Mouse (Mus musculus) cerebellum, adult 18-20 months (tissue): ENCODE measurements around the gene Zfp575.
A peak's percentile ranks its signal among the peaks of the same experiment; 100 is the strongest.

Experiments used
- DNase-seq, 2 experiments: peaks; one replicate each; pipeline ENCODE4 v3.0.0; 2021

The Zfp575 gene

GRCm38 (mm10) chr7:24563191-24563836 lies 24.1 kb downstream of the Zfp575 start:
- no peak for DNase-seq

- DNase-seq: no peak
These were observed 26.0 kb downstream of the Zfp575 start for GRCm38 (mm10) chr7:24561450-24561849.

- DNase-seq: no peak
These were observed 31.7 kb downstream of the Zfp575 start for GRCm38 (mm10) chr7:24555786-24556185.

- DNase-seq: no peak
These were observed 35.3 kb downstream of the Zfp575 start for GRCm38 (mm10) chr7:24551985-24552759.

GRCm38 (mm10) chr7:24547534-24548036 lies 39.9 kb downstream of the Zfp575 start:
- DNase-seq: peak in 1 of 2 experiments; percentile 42

GRCm38 (mm10) chr7:24546634-24547389 lies 40.6 kb downstream of the Zfp575 start:
- DNase-seq: peak; percentile 99 to 100

GRCm38 (mm10) chr7:24546068-24546614 lies 41.3 kb downstream of the Zfp575 start, which contains the start of the genes Pinlyp and Xrcc1:
Gene Pinlyp (minus strand): TSS chr7:24546118.
Gene Xrcc1 (plus strand): TSS chr7:24546289.
- peak in 1 of 2 experiments; percentile 39 for DNase-seq

GRCm38 (mm10) chr7:24544506-24544905 lies 42.9 kb downstream of the Zfp575 start:
- no peak for DNase-seq

GRCm38 (mm10) chr7:24539686-24540085 lies 47.8 kb downstream of the Zfp575 start:
- DNase-seq: no peak

- DNase-seq: no peak
These were observed 48.7 kb downstream of the Zfp575 start for GRCm38 (mm10) chr7:24538701-24539100.

- DNase-seq: no peak
These were observed 49.3 kb downstream of the Zfp575 start for GRCm38 (mm10) chr7:24538154-24538553.

- DNase-seq: peak; percentile 77 to 82
These were observed 49.9 kb downstream of the Zfp575 start for GRCm38 (mm10) chr7:24537591-24537990.

- no peak for DNase-seq
These were observed 50.4 kb downstream of the Zfp575 start for GRCm38 (mm10) chr7:24537081-24537480.

- peak in 1 of 2 experiments; percentile 35 for DNase-seq
These were observed 53.1 kb downstream of the Zfp575 start for GRCm38 (mm10) chr7:24534301-24534700.
